Mouse (Mus musculus) ovary, postnatal 10 days (tissue): ENCODE results near the gene Mylk3.

Source experiments
- DNase-seq: peaks from one replicate; pipeline ENCODE4 v3.0.0; 2022; ENCODE audit warnings: low spot score

Mylk3 gene

DNA sequence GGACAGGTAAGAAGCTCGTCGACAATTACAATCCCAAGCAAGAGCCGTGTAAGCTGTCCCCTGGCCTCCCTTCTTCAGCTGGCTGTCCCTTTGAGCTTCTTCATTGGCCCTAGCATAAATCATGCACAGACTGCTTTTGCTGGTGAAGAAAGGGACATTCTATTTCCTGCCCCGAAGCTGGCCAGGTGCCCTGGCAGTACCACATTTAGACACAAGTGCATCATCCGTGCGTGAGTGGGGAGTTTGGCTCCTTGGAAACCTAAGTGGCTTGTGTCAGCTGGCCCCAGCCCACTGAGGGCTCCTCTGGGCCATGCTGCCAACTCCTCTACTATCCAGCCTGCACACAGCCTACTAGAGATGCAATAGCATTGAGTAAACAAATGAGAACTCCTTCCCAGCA lies at the start of gene Mylk3:
Mylk3 (minus strand) TSS at position 141 of the 400 bp plus-strand sequence.
- DNase-seq = no peak

DNA sequence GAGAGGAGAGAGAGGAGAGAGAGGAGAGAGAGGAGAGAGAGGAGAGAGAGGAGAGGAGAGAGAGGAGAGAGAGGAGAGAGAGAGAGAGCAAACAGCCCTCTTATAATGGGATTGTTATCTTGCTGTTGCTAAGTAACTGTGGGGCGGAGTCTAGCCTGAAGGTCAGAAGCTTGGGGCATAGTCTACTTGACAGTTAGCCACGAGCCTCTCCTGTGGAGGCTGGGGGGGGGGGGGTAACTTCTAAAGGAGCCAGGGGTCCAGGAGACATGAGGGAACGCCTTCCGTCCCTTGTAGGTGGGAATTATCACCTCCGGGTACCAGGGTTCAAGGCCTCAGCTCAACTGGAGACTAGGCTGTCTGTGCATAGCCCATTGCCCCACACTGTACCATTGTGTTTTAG lies 49.6 kb upstream of the Mylk3 start:
- DNase-seq = no peak

DNA sequence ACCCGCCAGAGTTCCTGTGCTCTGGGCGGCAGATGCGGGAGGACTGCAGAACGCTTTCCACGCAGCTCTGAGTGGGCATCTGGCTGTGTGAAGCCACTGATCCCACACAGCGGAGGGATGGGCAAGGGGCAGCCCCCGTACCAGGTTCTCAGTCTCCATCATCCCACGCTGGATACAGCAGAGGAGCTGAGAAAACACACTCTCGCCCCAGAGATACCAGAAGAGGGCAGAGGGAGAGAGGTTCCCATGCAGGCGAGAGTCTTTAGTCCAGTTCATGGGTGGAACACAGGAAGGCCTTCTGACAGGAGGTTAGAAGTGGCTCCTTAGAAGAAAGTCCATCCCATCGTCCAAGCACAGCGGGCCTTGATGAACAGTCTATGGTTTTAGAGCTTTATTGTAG lies 48.7 kb upstream of the Mylk3 start:
- no peak for DNase-seq

DNA sequence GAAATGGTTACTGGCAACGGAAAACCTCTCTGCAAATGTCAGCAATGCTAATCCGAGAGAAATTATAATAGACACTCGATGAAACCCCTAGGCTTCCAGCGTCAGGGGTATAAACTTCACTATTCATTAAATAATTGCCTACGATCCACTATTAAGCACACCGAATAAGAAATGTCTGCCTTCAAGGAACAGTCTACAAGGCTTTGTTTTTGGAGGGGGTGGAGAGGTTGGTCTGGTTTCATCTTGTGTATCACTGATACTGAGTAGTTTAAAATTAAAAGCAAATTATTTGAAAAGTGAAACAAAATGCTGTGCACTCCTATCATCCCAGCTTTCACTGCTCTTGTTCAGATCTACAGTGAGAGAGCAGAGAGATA lies 46.9 kb upstream of the Mylk3 start:
- DNase-seq = no peak

DNA sequence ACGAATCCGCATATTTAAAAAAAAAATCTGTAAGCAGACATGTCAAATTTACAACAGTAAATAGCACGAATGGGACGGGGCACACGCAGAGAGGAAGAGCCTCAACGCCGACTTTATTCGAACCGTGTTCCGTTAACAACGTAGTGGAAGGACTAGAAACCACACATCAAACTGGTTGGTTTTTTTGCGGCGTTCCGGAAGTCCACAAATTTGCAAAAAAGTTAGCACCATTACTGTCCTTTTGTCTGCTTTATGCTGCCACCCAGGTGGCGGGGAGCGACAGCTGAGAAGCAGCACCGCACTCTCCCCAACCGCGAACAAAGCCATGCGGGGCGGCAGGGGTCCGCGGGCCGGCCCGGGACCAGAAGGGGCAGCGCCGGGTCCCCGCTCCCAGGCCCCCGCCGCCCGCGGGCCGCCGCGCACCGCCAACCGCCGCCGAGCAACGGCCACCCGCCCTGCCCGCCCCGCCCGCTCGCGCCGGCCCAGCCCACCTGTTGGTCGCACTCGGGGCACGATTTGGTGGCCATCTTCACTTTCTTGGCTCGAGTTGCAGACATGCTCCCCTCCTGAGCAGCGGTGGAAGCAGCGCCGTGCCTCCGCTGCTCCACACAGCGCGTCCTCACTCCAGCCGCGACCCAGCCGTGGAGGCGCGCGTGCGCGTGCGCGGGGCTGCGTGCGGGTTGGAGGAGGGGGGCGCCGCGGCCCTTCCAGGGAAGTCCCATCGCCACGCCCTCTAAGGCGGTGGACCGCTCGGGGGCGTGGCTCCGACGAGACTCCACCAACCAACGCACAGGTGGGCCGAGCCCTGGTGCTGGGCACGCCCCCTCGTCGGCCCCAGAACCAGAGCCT lies 46.2 kb upstream of the Mylk3 start, which contains the start of gene 4921524J17Rik:
4921524J17Rik (minus strand) TSS at position 666 of the 849 bp plus-strand sequence.
- DNase-seq = peak; percentile 92

DNA sequence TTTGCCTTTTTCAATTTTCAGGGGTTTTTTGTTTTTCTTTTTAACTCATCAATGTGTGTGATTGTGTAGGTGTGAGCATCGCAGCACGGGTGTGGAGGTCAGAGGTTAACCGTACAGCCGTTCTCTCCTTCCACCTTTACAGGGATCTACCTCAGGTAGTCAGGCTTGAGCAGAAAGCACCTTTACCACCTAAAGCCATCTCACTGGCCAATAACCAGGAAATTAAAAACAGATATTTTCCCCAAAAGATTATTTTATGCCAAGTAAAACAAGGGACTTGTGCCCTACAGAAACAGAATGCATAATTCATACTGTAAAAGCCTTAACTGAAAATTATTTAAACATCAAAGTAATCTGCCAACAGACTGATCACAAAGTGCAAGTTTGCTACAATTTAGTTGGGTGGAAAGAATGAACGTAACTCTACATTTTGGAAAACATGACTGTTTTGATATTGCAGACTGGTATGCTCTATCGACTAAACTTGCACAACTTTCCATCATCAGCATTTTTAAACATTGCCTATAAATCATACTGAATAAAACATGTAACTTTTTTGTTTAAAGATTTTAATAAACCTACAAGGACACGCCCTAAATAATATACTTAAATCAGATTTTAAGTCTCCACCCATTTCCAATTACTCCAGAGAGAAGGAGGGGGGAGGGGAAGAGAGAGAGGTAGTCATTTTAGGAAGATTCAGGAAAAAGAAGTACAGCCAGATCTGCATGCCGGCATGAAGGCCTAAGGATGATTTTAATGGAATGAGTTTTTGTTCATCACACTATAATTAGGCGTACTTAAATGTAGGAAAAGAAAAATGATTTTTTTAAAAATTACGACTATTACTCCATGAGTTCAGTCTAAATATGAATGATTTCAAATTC lies 45.4 kb upstream of the Mylk3 start:
- no peak for DNase-seq

DNA sequence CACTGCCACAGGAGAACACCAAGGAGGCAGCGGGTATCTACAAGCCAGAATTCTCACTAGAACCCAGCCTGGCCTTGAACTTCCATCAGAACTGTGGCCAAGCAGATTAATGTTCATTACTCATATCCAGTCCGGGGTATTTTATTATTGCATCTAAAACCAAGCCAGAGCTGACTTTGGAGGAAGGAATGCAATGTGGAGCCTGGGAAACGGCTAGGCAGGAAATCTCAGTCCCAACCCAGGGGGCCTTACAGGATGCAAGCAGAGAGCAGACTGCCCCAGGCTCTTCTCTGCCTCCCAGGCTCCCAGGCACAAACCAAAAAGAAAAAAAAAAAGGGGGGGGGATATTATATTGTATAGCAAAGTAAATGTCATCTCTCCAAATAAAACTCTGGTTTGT lies 44.7 kb upstream of the Mylk3 start:
- no peak for DNase-seq

DNA sequence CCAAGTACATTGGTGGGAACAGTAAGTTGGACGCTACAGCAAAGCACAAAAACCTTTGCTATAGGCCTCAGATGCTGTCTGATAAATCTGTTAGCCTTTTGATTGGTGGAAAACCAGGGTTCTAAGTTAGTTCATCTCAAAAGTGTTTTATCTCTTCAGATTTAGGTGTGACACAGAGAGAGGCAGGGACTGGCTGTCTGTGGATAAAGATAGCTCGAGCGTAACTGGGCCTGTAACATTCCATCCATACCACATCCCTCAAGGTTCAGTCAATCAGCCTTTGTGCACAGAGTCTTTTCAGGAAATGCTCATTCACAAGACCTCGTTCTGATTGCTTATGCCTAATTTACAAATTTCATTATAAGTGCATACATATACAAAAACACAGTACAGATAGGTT lies 43.1 kb upstream of the Mylk3 start:
- no peak for DNase-seq

DNA sequence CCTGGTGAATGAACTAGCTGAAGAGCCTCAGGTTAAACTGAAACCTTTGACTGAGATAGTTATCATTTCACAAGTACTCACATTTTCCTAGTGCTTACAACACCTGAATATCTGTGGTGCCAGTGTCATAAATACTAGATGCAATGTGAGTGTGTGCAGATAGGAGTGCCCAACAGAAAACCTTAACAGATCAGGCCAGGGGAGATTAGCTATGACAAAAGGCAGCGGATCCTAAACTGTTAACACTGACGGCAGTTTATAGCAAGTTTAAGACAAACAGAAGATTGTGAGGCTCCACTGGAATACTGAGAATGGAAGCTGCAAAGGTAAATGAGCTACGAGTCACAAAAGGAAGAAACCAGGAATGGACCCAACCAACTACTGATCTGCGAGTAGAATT lies 40.9 kb upstream of the Mylk3 start:
- no peak for DNase-seq

DNA sequence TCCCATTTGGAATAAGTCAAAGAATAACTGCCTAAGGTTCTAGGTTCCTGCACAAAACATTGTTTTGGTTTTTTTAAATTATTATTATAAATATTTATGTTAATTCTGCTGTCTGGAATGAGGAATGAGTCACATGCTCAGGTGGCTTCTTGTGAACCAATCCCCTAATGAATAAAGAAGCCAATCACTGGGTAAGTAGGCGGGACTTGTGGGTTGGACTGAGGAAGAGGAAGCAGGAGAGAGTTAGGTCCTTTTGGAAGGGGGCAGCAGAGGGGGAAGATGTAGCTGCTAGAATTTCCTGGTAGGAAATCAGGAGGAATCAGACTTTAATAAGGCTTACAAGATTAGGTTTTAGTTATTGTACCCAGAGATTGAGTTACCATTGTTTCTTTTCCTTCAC lies 35.2 kb upstream of the Mylk3 start:
- no peak for DNase-seq

DNA sequence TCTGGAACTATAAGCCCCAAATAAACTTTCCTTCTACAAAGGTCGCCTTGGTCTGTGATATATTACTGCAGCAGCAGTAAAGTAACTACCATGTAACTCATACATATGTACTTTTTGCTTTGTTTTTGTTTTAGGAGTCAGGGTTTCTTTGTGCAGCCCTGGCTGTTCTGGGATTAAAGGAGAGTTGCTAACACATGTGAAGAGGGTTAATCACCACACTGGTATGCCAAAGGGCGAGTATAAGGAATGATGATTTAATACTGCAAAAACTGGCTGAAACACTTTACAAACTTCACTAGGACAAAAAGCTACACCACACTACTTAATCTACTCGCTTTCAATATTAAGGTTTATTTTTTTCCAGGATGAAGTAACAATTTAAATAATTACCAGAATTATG lies 22.4 kb upstream of the Mylk3 start:
- DNase-seq = no peak

DNA sequence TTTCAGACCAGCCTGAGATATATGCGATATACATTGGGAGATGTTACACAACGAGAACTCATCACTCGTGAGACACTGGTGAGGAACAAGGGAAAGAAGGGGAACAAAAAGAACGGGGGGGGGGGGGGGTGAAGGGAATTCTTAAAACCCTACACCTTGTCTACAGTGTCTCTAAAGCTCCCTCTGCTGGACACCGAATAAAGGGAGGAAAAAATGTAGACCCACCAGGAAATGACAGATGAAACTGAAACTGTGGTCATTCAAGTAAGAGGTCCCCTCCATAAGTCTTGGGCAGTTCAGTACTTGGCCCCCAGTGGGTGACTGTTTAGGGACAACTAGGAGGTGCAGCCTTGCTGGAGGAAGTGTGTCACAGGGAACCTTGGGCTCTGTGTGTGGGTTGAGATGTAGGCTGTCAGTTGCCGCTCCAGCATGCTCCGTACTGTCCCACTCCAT lies 21.9 kb upstream of the Mylk3 start:
- DNase-seq = no peak

DNA sequence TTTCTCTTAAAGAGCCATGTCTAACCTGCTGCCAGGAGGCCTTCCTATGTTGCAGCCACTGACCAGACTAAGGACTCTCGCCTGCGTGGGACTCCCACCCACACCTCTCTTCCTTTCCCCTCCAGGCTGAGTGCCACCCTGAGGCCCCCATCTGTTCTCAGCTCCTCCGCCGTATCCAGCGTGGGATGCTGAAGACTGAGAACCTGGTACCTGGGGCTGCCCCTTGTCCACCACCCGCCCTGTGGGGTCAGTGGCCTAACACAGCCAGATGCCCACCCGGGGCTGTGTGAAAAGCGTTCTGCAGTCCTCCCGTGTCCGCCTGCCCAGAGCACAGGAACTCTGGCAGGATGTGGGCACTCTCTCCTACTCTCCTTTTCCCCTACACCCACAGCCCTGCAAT lies 19.8 kb upstream of the Mylk3 start:
- DNase-seq = no peak

DNA sequence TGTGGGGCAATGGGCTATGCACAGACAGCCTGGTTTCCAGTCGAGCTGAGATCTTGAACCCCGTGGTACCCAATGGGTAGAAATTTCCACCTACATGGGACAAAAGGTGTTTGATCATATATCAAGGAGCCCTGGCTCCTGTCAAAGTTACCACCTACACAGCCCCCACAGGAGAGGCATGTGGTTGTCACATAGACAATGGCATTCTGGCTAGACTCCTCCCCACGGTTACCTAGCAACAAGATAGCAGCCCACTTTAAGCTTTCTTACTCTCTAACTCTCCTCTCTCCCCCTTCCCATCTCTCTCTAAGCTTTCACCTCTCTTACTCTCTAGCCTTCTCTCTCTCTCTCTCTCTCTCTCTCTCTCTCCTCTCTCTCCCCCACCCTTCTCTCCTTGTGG lies 19.3 kb upstream of the Mylk3 start:
- DNase-seq = no peak

DNA sequence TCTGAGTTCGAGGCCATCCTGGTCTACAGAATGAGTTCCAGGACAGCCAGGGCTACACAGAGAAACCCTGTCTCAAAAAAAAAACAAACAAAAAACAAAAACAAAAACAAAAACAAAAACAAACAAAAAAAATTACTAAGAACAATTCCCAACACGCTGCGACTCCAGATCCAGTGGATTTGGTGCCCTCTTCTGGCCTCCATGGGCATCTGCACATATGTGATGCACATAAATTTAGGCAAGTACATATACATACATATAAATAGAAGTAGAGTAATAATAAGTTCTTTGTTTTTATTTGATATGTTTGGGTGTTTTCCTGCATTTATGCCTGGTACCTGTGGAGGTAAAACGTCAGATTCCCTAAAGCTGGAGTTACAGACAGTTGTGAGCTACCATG lies 12.4 kb upstream of the Mylk3 start:
- DNase-seq = no peak

DNA sequence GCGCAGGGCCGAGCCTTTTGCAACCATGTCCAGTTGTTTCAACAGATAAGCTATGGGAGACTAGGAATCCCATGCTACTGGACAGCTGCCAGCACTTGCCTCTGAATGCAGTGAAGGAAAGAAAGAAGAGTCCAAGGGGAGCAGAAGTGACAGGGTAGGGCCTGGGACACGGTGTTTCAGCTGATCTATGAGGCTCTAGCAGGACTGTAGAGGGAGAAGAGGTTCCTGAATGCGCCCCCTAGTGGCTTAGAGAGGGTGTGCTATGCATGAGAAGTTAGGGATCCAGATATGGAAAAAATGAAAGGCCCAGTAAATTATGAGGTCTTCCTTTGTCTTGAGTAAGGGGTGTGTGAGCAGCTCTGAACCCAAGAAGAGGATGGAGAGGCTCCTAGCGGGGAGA lies 11.4 kb upstream of the Mylk3 start:
- DNase-seq = no peak

DNA sequence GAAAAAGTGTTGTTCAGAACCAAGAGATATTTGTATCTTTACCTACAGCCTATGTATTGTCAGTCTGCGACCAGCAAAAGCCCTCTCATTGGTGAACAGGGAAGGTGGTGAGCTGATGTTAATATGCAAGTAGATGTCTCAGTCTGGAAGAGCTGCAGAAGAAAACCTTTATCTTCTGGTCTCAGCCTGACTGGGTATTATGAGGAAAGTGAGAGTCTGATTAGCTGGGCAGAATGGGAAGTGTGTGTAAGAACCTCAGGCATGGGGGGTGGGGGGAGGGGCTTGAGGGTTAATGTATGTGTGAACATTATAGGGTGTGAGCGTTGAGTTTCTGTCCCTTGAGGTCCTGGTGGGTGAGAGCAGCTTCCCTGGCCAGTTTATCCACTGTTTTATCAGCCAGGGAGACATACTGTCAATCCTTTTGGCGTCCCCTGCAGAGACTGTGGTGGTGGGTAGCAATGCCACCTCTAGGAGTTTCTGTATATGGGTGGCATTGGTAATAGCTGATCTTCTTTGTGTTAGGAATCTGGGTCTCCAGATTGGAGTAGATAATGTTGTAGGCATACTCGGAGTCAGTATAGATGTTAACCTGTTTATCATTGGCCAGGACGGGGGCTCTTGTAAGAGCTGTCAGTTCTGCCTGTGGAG lies 10.4 kb upstream of the Mylk3 start:
- DNase-seq = no peak

DNA sequence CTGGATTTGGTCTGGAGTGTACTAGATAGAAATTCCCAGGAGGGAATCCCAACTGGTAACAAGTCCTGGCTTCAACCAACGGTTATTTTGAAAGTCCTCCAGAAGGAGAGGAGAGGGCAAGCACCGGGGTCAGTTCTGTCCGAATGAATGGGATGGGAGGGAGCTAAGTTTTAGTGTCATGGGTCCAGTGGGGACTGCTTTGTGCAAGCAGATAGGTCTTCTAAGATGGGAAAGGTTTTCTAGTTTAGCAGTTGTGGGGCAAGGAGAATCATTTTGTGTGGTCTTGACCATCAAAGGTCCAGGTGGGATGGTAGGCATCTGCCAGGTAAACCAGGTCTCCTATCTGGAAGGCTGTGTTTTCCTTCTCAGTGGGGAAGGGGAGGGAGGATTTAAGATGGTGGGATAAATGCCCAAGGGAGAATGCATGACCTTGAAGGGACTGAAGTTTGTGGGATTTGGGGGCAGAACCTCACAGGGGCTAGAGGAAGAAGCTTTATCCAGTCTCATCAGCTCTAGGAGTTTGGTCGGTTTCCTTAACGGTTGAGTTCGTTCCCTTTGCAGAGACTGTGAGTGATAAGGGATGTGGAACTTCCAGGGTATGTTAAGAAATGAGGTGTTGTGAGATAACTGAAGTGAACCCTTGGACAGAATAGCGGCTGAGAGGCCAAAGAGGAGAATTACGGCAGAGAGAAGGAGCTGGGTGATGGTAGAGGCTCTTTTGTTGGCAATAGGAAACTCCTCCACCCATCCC lies 9.7 kb upstream of the Mylk3 start:
- DNase-seq = no peak

DNA sequence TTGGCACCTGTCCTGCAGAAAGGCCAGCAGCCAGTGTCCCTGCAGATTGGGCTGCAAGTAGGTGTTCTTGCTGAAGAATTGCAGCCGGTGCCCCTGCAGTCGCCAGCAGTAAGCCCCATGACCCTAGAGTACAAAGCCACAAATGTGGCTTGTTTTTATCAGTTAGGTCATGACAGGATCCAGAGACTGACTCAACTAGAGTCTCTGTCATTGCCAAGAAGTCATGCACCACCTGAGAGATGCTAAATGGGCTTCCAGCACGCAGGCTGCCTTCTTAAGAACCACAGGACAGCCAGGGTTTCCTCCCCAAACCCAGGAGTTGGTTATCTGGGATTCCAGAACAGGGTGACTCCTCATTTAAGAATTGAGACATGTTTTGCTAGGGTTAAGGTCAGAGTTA lies 8.9 kb upstream of the Mylk3 start:
- DNase-seq = no peak

DNA sequence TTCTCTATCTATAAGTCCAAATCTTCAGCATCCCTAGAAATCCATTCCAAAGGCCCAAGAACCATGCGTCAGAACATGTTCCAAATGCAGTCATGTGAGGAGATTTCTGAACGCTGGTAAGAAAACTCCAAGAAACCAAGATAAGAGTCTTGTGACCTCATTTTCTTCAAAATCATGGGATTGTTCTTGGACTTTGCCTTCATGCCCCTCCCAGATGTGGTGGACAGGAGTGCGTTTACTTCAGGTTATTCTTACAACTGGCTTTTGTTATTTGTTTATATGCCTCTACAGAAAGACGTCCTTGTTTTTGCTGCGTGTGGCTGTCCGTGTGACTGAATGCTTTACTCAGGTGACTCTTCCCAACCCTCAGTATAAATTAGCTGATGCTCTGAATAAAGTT lies 7.1 kb upstream of the Mylk3 start:
- DNase-seq = no peak

DNA sequence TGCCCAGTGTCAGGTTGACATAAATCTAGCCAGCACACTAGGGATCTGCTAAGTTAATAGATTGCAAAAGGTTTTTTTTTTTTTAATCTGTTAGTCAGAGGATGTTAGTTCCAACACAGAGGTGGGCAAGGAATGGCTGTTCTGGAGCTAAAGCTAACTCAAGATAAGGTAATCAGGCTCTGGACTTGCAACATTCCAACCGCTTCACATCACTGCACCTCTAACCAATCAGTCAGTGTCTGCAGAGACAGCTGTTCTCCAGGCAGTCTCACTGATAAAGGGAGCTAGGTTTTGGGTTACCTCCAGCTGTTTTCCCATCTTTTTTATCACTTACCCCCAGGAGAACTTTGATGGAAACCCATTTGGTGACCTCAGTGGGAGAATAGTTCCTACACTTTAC lies 5.3 kb upstream of the Mylk3 start:
- no peak for DNase-seq

DNA sequence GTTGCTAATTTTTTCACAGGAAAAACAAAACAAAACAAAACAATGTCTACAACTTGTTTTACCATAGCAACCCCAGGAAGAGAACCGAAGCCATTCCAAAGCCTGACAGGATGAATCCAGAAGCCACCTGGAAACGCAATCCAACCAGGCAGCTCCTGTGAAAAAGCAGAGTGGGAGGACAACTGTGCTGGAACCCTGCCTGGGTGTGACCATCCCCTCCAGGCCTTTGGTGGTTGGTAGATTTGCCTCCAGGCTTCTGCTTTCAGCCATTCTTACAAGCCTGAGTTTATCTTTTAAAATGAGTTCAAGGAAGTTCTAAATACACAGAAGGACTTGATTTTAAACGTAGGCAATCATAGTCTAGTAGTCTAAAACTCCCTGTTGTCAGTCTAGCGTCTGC lies 4.2 kb downstream of the Mylk3 start:
- no peak for DNase-seq
